Mouse (Mus musculus) CD4-positive helper T cell, adult 2 months (primary cell): ENCODE data around the gene Olfr401.
"Not testable (repeated sequence)": the region's sequence is repeated elsewhere in the genome, so short reads cannot be mapped to it uniquely, and the experiment has no call there.

Experiments used
- DNase-seq: peaks from one replicate; pipeline ENCODE4 v3.0.0-alpha.2; 2012; ENCODE audit warnings: low read depth, missing footprints, low spot score

Gene Olfr401

GRCm38 (mm10) chr11:74113412-74113811, at the start of gene Olfr401:
TSS of gene Olfr401 (plus strand) at chr11:74113712.
- DNase-seq: no peak

DNA sequence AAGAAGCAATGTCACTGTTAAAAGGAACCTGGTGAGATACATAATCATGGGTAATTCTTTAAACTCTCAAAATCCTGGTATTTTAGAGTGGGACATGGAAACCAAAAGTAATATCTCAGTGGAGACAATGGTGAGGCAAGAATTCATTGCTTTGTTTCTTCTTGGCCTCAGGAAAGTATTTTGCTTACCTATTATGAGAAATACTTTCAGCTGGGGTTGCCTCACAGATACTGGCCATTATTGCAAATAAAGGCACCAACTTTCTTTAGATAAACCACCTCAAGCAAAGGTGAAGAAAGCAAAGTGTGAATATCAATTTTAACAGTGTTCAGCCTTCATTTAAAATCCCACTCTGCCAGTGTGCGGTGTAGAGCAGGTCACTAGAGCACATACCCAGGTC, 43.9 kb upstream of the Olfr401 start, which contains the start of gene Zfp616:
Gene Zfp616 (plus strand): TSS at position 301 of the 400 bp plus-strand sequence.
- DNase-seq: no peak

GRCm38 (mm10) chr11:74100724-74101123, 12.8 kb upstream of the Olfr401 start:
- DNase-seq: peak; percentile 46

- no peak for DNase-seq
These were observed 12.0 kb upstream of the Olfr401 start for GRCm38 (mm10) chr11:74101507-74101906.

DNA sequence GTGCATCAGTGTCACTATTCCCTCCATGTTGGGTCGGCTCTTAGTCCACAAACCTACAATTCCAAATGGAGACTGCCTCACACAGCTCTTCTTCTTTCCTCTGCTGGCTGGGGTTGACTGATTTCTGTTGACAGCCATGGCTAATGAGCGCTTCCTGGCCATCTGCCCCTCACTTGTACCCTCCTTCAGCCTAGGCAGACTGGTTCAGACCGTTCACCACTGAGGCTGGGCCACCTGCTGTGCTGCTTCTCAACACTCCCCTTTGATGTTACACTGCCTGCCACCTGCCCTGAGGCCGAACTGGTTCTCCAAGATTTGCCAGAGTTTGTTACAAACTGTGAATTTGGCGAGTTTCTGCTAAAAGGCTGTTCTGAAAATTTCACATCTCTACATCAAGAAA, 8.4 kb upstream of the Olfr401 start:
- no peak for DNase-seq

DNA sequence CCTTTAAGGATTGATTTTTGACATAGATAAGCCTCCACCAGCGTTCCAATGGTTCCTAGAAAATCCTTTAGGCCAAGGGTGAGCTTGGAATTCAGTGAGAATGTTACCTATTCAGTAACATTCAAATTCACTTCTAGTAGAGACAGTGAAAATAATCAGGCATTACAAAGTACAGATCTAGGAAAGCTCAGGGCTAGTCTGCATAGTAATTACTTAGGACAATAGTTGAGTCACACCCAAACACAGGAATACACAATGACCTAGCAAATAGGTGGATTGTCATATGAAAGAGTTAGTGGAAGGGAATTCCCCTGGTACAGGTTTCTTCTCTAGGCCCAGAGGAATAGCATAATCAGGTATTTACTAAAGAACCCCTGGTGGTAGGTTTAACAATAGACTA, 26.5 kb downstream of the Olfr401 start:
- DNase-seq: not testable (repeated sequence)

DNA sequence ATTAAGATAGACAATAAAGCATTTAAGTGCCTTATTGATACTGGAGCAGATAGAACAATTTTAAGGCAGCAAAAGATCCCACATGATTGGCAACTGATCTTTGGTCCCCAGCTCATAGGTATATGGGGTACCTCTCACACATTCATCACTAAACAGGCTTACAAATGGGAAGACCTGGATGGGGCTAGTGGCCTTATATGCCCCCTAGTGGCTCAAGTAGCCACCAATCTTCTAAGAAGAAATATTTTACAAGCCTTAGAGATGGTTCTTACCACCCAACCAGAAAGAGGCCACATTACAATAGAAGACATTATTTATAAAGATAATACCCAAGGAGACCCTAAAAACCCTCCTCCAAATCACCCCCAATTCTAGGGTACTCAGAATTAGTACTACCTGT, 32.4 kb downstream of the Olfr401 start:
- DNase-seq: no peak

DNA sequence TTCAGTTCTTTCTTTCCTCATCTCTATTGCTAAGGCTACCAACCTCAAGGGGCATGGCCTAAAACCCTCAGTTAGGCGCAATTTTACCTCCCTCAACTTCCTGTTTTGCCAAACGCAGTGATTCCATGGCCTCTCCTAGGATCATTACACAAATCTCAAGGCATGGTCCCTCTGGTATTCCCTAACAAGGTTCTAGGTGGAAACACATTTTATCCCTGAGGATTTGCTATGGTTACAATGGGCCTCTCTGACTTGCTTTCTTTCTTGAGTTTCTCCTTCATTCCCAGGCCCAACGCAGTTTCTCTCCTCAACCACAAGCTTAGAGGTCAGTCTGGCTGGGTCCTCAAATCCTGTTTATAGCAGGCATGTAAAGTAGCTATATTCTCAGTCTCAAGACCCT, 39.7 kb downstream of the Olfr401 start, which contains the start of gene Olfr402:
Gene Olfr402 (plus strand): TSS at position 301 of the 400 bp plus-strand sequence.
- no peak for DNase-seq

GRCm38 (mm10) chr11:74168771-74169170, 55.3 kb downstream of the Olfr401 start:
- no peak for DNase-seq
